In the genomic region with DNA sequence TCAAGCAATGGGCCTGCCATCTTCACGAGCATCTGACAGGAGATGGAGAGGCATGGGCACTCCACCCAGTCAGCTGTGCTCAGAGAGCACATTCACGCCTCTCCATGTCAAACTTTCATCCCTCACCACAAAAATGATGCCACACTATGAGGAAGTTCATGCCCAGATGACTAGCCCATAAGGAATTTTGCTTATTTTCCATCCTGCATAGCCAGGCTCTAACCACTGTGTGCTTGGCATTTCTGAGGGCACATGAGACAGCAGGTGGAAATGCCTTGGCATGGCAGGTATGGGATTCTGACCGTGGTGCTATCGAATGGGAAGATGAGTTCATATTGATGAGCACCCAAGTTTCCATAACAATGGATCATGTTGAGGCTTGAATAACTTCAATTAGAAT, we compare ENCODE assay signal across 27 mouse cellular contexts. TPM values are rescaled to one million over a fixed set of nuclear protein-coding genes. Genes with fewer than 3 reads are reported as not detected.
"Had no signal": no experiment of that assay in that cellular context is flagged by ENCODE, and none has a peak within 500 bp of the region (broad histone marks: within the 10 kb centered on the region; RNA-seq: fewer than 3 reads in every experiment).

No protein-coding gene starts in this region.

- H3K27me3 ChIP-seq: lung, embryonic 15.5 days; megakaryocyte, embryonic 14.5 days; midbrain, embryonic 13.5 days; midbrain, embryonic 15.5 days; neural tube, embryonic 13.5 days; neural tube, embryonic 15.5 days; stomach, embryonic 15.5 days had no signal

- H3K4me1 ChIP-seq: lung, embryonic 15.5 days; midbrain, embryonic 13.5 days; midbrain, embryonic 15.5 days; neural tube, embryonic 13.5 days; neural tube, embryonic 15.5 days; stomach, embryonic 15.5 days had no signal

- H3K36me3 ChIP-seq: lung, embryonic 15.5 days; midbrain, embryonic 13.5 days; midbrain, embryonic 15.5 days; neural tube, embryonic 13.5 days; neural tube, embryonic 15.5 days; stomach, embryonic 15.5 days had no signal

- ATAC-seq: liver, postnatal 0 days; lung, postnatal 0 days; midbrain, embryonic 13.5 days; midbrain, embryonic 15.5 days had no signal

- H3K4me3 ChIP-seq: lung, embryonic 15.5 days; megakaryocyte, embryonic 14.5 days; midbrain, embryonic 13.5 days; midbrain, embryonic 15.5 days; neural tube, embryonic 13.5 days; neural tube, embryonic 15.5 days; stomach, embryonic 15.5 days had no signal

- H3K9ac ChIP-seq: liver, postnatal 0 days; lung, embryonic 15.5 days; midbrain, embryonic 13.5 days; midbrain, embryonic 15.5 days; neural tube, embryonic 13.5 days; neural tube, embryonic 15.5 days; stomach, embryonic 15.5 days had no signal

- DNase-seq: liver, postnatal 0 days; lung, adult 2 months; lung, postnatal 14 days; lung, postnatal 36 days; retina, postnatal 1 day; right cerebral cortex, adult 18-20 months; right cerebral cortex, postnatal 25 days; right cerebral cortex, postnatal 4 days; spleen, adult 18-20 months; thymus, adult 18-20 months; thymus, postnatal 14 days; thymus, postnatal 36 days had no signal

- H3K27ac ChIP-seq: lung, embryonic 15.5 days; macrophage; midbrain, embryonic 13.5 days; midbrain, embryonic 15.5 days; neural tube, embryonic 13.5 days; neural tube, embryonic 15.5 days; stomach, embryonic 15.5 days had no signal

RNA-seq across cellular contexts. Expression of a gene that starts 36.5 kb away (rescaled TPM):
- total RNA-seq: megakaryocyte progenitor cell, adult 5-6 weeks; midbrain, postnatal 0 days had no signal
- polyA plus RNA-seq: liver, postnatal 0 days; macrophage; midbrain, embryonic 11.5 days; midbrain, embryonic 13.5 days; neural tube, embryonic 11.5 days; stomach, embryonic 15.5 days; thymus, postnatal 0 days had no signal

RNA-seq across cellular contexts. Expression of a gene that starts 38.8 kb away (rescaled TPM):
- total RNA-seq: megakaryocyte progenitor cell, adult 5-6 weeks; monocyte, adult 5-6 weeks had no signal
- polyA plus RNA-seq: macrophage had no signal
